Mouse (Mus musculus): ENCODE data around the gene Msmb. TPM values are rescaled to one million over a fixed set of nuclear protein-coding genes. Genes with fewer than 3 reads are reported as not detected.
A peak's percentile ranks its signal among the peaks of the same experiment; 100 is the strongest.

Gene Msmb
- total RNA-seq, 2 experiments from 2014 or later = not detected

DNA sequence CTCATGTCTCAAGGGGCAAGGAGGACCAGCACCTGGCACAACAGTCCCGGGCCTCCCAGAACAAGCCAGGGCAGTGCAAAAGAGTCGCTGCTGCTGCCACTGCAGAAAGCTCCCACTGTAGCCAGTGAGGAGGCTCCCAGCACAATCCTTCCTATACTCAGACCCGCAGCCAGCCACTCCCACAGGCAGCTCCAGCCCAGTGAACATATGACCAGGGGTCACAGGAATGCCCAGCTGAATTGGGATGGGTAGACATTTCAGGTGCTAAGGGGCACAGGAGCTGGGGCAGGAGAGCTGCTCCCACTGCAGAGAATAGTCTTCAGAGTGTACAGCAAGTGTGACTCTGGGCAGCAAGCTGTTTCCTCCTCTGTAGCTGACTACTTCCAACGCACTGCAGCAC, 3.6 kb downstream of the Msmb start:
- ATAC-seq (replicated peaks; ENCODE audit: low FRiP score, poor library complexity, severe bottlenecking) = peak; percentile 66

DNA sequence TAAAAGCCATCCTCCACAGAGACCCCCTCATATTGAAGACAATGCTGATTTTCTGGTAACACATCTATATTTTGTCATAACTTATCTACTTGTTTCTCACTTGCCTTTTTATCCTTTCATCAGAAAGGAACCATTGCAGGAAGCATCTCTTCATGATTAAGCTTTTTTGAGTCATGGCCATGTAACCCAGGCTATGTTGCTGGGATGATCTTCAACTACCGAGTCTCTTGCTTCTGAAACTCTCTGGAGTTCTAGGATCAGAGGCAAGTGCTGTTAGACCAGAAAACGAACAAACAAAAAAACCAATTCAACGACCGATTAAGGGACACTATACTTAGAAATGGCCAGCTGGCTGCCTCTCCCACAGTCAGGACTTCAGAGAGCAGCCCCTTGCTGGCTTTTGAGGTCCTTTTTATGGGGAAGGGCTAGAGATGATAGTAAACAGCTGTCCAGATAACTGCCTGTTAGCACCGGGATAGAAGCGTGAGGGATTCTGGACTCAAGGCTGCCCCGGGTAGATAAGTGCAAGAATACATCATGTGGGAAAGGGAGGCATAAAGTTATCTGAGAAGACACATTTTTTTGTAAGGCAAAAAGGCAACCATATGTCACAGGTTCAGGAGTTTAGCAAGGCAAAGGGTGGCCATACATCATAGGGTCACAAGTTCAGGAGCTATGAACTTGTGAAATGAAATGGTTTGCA, 4.1 kb downstream of the Msmb start:
- peak; percentile 93 for ATAC-seq (replicated peaks; ENCODE audit: low FRiP score, poor library complexity, severe bottlenecking)

DNA sequence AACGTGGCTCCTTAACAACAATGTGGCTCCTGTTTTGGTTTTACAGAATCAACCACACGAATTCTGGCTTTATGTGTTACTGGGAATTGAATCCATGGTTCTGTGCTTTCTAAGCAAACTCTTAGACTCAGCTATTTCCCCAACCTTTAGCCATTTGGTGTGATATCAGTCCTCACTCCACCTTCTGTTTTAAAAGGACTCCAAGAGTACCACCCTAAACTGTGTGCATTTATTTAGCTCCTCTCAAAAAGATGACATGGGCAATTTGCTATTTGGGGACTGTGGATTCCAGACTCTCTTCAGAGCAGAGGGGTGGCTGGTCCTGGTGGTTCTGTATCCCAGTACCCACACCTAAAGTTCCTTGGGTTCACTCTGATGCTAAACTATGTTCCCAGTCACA, 4.8 kb downstream of the Msmb start:
- ATAC-seq (replicated peaks; ENCODE audit: low FRiP score, poor library complexity, severe bottlenecking) = peak; percentile 49

DNA sequence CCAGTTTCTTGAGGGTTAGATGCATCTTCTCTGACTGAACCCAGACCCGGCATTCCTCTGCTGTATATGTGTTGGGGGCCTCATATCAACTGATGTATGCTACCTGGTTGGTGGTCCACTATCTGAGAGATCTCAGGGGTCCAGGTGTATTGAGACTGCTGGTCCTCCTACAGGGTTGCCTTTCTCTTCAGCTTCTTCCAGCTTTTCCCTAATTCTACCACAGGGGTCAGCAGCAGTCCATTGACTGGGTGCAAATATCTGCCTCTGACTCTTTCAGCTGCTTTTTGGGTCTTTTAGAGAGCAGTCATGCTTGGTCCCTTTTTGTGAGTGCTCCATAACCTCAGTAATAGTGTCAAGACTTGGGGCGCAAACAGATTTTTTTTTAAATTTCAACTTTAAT, 9.0 kb downstream of the Msmb start:
- no peak for ATAC-seq (replicated peaks; ENCODE audit: low FRiP score, poor library complexity, severe bottlenecking)

DNA sequence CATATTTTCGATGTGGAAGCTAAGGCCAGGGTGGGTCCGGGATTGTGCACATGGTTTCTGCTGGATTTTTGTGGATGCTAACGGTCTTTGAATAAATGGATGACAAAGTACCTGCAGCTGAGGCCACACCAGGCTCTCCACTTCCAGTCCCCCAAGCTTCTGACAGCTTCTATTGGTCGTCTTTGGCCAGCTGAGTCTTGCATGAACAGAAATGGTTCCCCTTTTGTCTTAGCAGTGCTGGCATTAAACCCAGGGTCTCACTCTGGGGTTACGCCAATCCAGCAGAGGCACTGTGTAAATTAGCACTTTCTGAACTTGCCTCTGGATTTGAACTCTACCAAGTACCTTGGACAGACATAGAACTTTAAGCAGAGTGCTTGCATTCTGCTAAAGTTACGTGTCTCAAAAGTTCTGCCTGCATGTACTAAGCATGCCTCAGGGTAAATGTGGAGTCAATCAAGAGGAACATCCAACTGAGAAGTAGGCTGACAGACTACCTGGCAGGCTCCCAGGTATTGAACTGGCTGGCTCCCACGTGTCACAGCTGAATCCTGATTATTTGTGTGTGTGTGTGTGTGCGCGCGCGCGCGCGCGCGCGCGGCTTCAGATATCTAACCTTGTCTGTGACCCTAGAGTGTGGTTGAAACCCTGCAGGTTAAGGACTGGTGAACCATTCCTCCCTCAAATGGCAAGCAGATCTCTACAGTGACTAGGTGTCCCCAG, 10.6 kb downstream of the Msmb start:
- no peak for ATAC-seq (replicated peaks; ENCODE audit: low FRiP score, poor library complexity, severe bottlenecking)

DNA sequence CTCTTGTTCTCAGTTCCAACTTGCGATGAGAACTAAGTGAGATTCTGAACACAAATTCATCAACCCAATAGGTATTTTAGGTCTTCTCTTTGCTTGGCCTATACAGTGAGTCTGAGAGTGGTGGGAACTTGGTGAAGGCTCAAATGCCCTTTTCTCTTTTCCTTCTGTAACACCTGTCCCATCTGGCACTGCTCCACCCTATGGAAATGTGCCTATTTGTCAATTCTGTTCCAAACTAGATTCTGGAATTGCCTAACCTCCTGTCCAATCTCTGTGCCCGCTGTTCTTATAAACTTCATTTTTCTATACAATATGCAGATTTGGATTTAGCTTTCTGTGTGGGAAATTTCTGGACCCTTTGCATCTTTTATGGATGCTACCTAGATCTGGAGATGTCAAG, 11.3 kb downstream of the Msmb start:
- no peak for ATAC-seq (replicated peaks; ENCODE audit: low FRiP score, poor library complexity, severe bottlenecking)

DNA sequence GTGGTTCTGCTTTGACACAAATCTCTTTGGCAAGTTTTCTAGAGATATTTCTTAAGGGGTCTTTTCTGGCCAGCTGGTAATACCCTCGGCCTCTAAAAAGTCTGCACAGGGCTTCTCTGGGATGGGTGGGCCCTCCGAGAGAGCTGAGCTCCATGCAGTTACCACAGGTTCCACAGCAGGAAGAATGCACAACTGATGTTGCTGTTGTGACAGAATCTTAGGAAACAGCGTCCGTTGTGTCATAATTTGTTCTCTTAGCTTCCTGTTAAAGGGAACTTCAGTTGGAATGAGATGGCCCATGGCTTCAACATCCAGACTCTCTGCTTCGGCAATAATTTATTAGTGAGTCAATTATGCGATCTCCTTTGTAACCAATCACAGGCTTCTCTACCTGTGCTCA, 12.9 kb downstream of the Msmb start:
- ATAC-seq (replicated peaks; ENCODE audit: low FRiP score, poor library complexity, severe bottlenecking) = no peak

DNA sequence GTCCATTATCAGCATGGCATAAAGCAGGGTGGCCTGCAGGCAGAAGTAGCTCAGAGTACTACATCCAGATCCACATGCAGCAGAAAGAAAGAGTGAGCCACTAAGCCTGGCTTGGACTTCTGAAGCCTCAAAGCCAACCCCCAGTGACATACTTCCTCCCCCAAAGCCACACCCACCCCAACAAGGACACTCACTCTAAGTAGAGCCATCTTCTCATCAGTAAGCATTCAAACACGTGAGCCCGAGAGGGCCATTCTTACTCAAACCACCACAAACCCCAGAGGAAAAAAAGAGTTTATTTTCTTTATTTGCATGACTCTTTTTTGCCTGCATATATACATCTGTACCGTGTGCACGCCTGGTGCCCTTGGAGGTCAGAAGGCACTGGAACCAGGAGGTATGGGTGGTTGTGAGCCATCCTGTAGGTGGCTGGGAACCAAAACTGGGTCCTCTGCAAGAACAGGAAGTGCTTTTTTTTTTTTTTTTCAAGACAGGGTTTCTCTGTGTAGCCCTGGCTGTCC, 17.4 kb downstream of the Msmb start:
- no peak for ATAC-seq (replicated peaks; ENCODE audit: low FRiP score, poor library complexity, severe bottlenecking)

DNA sequence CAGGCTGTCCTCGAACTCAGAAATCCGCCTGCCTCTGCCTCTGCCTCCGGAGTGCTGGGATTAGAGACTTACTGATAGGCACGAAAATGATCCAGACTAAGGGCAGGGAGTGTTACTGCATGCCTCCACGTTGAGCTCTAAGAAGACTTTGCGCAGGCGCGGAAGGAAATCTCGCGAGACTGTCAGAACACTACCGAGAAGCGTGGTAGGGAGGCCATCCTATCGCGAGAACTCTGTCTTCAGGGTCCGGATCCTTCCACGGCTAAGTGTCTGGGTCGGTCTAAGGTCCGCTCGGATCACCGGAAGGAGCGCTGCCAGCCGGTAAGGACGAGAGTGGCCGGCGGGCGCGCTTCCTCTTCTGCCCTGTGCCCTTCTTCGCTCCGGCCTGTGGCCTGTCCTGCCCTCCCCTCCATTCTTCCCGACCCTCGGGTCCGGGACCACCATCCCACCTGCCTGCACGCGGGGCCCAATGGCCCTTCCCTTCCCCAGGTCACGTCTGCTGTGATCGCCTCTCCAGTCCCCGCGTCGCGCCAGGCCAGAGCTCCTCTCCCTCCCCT, 17.9 kb downstream of the Msmb start, which contains the start of gene Ncoa4:
Gene Ncoa4 (plus strand): TSS at position 176 of the 557 bp plus-strand sequence.
- ATAC-seq (replicated peaks; ENCODE audit: low FRiP score, poor library complexity, severe bottlenecking) = peak; percentile 89

DNA sequence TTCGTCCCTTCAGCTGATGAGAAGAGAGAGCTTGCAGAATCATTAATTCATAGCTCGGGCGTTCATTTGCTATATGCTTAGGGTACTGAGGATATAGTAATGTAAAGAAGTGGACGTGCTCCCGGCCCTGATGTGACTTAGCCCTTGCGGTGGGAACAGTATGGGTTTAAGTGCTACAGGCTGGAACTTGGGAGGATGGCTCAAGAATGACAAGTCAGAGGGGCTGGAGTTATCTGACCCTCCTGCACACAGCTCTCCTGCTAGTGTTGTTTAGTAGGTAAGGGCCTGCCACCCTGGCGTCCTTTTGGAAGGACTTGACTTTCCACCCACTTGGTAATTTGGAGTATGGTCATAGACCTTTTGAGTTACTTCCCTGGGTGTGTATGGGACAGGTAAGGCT, 18.7 kb downstream of the Msmb start:
- ATAC-seq (replicated peaks; ENCODE audit: low FRiP score, poor library complexity, severe bottlenecking) = peak; percentile 3; the same call in 1 of the 2 replicates

DNA sequence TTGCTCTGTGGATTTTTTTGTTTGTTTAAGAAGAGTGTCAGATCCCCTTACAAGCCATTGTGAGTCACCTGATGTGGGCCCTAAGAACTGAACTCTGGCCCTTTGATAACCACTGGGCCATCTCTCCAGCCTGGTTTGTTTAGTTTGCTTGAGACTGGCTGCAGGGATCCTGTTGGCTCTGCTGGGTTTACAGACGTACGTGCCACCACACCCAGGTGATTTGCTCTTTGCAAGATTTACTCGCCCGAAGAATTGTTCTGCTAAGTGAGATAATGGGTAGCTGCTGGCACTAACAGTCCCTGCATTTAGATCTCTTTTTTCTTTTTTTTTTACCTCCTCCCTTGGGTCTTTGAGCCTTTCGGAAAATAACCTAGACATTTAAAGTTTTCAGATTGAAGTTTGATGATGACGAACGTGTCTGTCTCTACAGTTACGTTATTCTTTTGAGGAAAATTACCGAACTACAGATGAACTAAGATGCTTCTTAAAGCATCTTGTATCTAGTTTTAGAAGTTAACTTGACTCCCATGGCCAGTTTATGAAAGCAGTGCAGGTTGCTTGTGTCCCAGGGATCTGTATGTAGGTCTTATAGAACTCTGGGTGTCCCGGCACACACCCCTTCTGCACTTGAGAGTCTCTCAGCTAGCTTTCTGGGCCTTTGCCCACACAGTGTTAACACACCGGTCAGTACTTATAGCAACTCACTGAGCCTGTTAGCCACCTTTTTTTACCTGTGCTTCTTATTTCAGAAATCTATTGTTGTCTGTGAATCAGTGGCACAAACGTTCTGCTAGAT, 19.5 kb downstream of the Msmb start:
- peak; percentile 17; the same call in 1 of the 2 replicates for ATAC-seq (replicated peaks; ENCODE audit: low FRiP score, poor library complexity, severe bottlenecking)

DNA sequence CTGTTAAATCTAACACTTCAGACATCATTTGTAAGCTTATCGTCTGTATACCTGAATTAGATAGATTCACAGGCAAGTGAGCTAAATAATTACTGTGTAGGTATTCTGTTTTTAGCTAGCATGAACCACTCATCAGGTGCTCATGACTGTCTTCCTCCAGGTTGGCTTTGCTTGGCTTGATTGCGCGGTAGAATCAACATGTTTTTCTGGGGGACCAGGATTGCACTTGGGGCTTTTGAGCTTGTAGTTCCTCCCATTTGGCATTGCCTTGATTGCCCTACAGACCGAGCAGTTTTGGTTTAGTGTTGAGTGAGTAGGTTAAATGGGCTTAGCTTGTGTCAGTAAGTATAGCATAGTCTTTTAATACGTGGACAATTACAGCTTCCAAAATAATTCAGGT, 20.4 kb downstream of the Msmb start:
- ATAC-seq (replicated peaks; ENCODE audit: low FRiP score, poor library complexity, severe bottlenecking) = no peak

DNA sequence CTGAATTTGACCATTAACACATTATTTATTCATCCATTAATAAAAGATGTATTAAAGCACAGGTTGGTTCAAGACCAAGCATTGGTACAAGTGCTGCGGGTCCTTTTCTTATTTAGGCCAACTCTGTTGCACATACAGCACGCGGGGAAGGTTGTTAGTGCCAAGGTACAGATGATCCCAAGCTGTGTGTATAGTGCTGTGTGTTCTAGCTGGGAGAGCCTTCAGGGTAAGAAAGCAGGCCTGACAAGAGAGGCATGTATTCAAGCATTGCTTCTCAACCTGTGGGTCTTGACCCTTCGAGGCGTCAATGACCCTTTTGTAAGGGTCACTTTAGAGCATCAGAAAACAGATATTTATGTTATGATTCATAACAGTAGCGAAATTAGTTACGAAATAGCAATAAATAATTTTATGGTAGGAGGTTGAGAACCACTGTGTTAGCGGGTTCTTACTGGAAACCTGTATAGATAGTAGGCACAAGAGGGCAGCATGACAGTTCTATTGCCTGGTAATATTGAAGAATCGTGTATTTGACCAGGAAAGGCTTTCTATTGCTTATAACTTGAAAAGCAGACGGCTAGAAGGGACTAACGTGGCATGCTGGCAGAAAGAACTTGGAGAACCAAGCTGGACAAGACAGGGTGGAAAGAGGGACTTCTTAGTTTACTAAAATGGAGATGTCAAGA, 21.5 kb downstream of the Msmb start:
- no peak for ATAC-seq (replicated peaks; ENCODE audit: low FRiP score, poor library complexity, severe bottlenecking)

DNA sequence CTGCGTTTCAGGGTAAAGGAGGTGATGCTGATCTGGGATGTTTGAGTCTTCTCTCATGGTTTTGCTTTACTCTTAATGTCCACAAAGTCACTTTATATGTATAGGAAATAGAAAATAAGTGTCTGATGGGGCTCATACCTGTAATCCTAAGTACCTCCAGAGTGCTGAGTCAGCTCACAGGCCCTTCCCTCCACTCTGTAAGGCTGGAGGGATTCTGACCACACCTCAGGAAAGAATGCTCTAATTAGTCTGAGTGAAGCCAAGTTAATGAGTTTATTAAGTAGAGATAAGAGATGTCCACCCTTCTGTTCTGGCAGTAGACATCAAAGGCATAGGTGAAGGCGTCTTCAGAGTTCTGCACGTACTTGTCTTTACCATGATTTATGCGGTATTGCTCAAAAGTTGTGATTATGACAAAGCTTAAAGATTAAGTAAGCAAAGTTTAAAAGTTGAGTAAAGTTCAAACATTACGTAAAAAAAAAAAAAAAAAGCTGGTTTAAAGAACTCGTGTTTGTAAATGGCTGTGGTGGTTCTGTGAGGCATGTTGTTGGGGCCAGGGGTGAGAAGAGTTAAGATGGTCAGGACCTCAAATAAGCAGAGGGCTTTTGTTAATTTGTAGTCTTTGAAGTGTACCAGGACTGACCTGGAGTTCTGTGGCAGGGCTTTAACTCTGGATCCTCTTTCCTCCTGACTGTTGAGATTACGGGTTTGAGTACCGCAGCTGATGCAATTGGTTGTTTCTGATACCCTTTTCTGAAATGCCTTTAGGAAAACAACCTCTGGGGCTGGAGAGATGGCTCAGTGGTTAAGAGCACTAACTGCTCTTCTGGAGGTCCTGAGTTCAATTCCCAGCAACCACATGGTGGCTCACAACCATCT, 22.6 kb downstream of the Msmb start:
- ATAC-seq (replicated peaks; ENCODE audit: low FRiP score, poor library complexity, severe bottlenecking) = no peak

DNA sequence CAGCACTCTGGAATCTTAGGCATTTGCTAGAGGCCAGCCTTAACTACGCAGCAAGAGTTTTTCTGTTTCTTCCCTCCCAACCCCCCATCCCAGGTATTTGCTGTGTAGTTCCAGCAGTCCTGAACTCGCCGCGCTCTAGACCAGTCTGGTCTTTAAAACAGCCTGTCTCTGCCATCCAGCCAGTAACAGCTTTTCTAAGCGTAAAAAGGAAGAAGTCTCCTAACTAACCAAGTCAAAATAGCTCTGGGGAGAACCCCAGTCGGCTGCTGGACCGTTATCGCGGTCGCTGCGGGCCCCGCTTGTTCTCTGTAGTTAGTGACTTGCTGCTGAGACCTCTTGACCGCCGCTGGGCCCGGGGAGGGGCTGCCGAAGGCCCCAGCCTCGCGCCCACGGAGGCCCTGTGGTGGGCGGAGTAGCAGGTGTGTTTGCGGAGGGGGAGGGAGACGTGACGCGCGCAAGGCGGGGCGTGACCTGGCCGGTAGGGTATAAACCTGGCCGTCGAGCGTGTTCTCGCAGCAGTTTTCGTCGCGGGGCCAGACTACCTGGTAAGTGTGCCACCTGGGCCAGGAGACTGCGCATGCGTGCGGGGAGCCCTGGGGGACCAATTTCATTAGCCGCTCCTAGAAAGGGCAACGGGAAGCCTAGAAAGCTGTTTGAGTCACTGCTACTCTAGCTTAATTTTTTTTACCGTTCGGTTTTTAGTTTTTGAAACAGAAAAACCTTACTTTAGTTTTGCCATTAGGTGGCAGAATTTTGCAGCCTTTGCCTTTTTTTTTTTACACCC, 23.6 kb downstream of the Msmb start:
- peak; percentile 73 for ATAC-seq (replicated peaks; ENCODE audit: low FRiP score, poor library complexity, severe bottlenecking)

DNA sequence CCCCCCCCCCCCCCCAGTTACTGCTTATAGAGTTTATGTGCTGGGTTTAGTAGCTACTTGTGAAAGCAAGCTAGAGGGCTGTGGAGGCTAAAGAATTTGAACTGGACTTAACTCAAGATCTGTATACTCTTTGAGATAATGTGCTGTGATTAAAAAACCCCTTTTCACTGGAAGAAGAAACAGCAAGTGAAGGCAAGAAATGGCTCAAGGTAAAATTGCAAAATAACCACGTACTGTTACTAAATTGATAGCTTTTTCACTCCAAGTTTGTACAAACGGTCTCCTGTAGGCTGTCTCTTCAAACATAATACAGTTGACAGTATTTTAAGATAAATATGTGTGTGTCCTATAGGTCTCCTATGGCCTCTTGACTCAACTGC, 24.2 kb downstream of the Msmb start:
- ATAC-seq (replicated peaks; ENCODE audit: low FRiP score, poor library complexity, severe bottlenecking) = no peak

DNA sequence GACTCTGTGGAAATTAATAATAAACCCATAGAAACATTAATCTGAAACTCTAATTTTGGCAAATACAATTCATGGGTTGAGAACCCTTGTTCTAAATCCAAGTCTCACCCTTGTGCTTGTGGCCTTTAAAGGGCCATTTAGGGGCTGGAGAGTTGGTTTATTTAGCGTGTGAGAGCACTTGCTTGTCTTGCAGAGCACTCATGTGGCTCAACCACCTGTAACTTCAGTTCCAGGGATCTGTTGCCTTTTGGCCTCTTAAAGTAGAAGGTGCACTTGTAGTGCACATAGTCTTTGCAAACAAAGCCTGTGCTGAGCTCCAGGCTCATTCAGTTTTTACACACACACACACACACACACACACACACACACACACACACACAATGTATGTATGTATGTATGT, 25.0 kb downstream of the Msmb start:
- ATAC-seq (replicated peaks; ENCODE audit: low FRiP score, poor library complexity, severe bottlenecking) = no peak

DNA sequence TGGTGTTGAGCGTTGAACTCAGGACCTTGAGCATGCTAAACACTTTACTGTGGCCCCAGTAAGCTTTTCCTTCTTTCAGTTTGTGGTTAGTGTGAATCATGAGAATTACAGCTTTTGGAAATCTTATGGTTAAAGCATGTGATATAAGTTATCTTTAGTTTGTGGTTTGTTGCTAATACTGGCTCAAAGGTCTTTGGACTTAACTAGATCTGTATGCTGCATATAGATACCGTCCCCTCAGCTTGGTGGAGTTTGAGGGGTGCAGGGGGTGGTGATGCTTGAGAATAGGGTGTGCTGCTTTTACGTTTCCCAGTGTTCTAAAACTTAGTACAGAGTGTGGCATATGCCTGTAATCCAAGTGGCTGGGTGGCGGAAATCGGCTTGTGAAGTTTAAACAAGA, 25.5 kb downstream of the Msmb start:
- ATAC-seq (replicated peaks; ENCODE audit: low FRiP score, poor library complexity, severe bottlenecking) = no peak

All from erythroid progenitor cell, adult 5-6 weeks (primary cell).